Mouse (Mus musculus) midbrain, embryonic 15.5 days (tissue): ENCODE results near the gene Smim7. TPM values are rescaled to one million over a fixed set of nuclear protein-coding genes. Genes with fewer than 3 reads are reported as not detected.

Experiments used
- ATAC-seq: fragments of 200-750 bp; cut with Nextera tagmentation; replicated peaks from 2 replicates; pipeline ENCODE4 v1.8.0; 2017; ENCODE audit warnings: moderate TSS enrichment
- H3K27ac ChIP-seq: fragments of 300-500 bp; sonication (generic); 2 replicates; pipeline ENCODE4 v1.5.1; 2015; ENCODE audit warnings: mild to moderate bottlenecking, inconsistent platforms
- H3K27me3 ChIP-seq: fragments of 300-500 bp; sonication (generic); replicated peaks from 2 replicates; pipeline ENCODE4 v1.6.1; 2015; ENCODE audit warnings: inconsistent platforms
- H3K36me3 ChIP-seq: fragments of 300-500 bp; sonication (generic); replicated peaks from 2 replicates; pipeline ENCODE4 v1.6.1; 2015; ENCODE audit warnings: inconsistent platforms
- H3K4me1 ChIP-seq: fragments of 300-500 bp; sonication (generic); 2 replicates; pipeline ENCODE4 v1.6.1; 2015; ENCODE audit warnings: inconsistent platforms
- H3K4me2 ChIP-seq: fragments of 300-500 bp; sonication (generic); 2 replicates; pipeline ENCODE4 v1.6.1; 2015; ENCODE audit warnings: inconsistent platforms, mild to moderate bottlenecking, moderate library complexity
- H3K4me3 ChIP-seq: fragments of 300-500 bp; sonication (generic); 2 replicates; pipeline ENCODE4 v1.5.1; 2015; ENCODE audit warnings: mild to moderate bottlenecking, inconsistent platforms
- H3K9ac ChIP-seq: fragments of 300-500 bp; sonication (generic); 2 replicates; pipeline ENCODE4 v1.6.1; 2015; ENCODE audit warnings: mild to moderate bottlenecking, inconsistent platforms
- H3K9me3 ChIP-seq: fragments of 300-500 bp; sonication (generic); 2 replicates; pipeline ENCODE4 v1.6.1; 2016; ENCODE audit warnings: inconsistent platforms
- WGBS: fragments of 180-500 bp; shearing (Covaris S2); methylation state at CpG from one replicate; pipeline ENCODE4 v1.1.7; 2015; ENCODE audit warnings: mixed read lengths; 5-methylcytosine and 5-hydroxymethylcytosine counted together
- polyA plus RNA-seq: library from polyadenylated mRNA; unstranded; fragments of >200 nt; fragmentation: Nextera tagmentation; extraction: Ambion mirVana; gene quantifications from 2 replicates; pipeline ENCODE4 v1.2.1, GENCODE M21; 2015

Gene Smim7
- polyA plus RNA-seq, 1 experiment from 2014 or later, result 129 TPM

DNA sequence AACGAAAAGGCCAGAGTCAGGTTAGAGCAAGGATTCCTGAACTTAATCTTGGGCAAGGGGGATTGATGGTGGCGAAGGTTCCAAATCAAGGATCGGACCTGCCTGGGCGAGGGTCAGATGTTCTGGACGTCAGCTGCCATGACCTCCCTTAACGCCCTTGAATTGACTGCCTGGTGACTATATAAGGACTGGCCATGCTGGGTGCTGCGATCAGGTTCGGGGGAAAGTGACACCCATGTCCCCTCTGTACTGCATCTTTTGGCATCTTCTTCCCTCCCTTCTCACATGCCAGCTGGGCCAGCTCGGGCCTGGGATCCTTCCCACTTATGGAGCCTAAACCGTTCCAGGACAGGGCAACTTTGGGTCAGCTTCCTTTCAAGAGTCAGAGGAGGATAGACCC is 1.6 kb upstream of the Smim7 start:
- peaks cover 3% of the 10 kb centered on the region; the same call in 1 of the 2 replicates for H3K36me3 ChIP-seq
- peak overlapping the region; percentile 89; the same call in 1 of the 2 replicates for H3K27ac ChIP-seq
- peak overlapping the region; percentile 96 for H3K4me2 ChIP-seq
- H3K4me3 ChIP-seq, result peak overlapping the region; percentile 75
- peak overlapping the region; percentile 71 for H3K9ac ChIP-seq
- no peak for ATAC-seq
- H3K27me3 ChIP-seq, result no peaks in the 10 kb centered on the region
- H3K4me1 ChIP-seq, result peaks cover 42% of the 10 kb centered on the region
- WGBS, result 4% methylated on average over 10 of the region's 10 CpGs
- H3K9me3 ChIP-seq, result no peaks in the 10 kb centered on the region

DNA sequence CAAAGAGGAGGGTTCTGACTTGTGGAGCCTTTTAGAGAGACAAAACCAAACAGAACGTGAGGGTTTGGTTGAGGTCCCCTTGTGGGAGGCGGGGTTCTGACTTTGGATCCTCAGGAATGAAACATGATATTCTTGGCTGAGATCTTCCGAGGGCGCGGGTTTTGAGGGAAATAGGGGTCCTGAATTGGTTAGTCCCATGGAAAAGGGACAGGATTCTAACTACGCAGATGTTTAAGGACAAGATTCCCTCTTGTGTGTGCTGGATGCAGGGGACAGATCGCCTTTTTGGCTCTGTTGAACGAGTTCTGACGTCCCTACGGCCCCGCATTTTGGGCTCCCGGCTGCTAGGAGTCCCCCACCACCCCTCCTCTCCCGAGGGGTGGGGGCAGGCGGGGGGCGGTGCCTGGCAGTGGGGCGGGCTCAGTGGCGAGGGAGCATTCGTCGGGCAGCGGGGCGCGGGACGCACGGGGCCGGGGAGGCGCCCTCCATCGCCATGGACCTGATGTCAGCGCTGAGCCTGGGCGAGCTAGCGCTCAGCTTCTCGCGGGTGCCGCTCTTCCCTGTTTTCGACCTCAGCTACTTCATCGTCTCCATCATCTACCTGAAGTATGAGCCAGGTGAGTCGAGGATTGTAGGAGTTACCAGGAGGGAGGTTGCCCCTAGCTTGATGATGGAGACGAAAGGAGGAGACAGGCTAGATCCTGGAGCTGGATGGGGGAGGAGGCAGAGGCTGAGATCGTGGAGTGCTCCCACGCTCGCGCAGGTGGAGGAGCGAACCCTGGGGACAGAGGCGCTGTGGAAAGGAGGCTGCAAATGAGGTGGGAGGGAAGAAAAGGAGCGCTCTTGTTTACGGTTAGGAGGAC is 954 bp upstream of the Smim7 start, which contains the start of gene Tmem38a:
Gene Tmem38a (plus strand): TSS at position 445 of the 863 bp plus-strand sequence.
- peak; percentile 35 for ATAC-seq
- Histone ChIP-seq H3K36me3 (peaks cover 9% of the 10 kb centered on the region), H3K4me1 (peaks cover 42% of the 10 kb centered on the region), H3K27ac (peak within 1 kb of the TSS; percentile 89), H3K27me3 (no peaks in the 10 kb centered on the region), H3K4me2 (peak within 1 kb of the TSS; percentile 96), H3K9me3 (no peaks in the 10 kb centered on the region), H3K9ac (peak within 1 kb of the TSS; percentile 71), H3K4me3 (peak within 1 kb of the TSS; percentile 75)
- under 1% methylated on average over 45 of the region's 45 CpGs for WGBS

DNA sequence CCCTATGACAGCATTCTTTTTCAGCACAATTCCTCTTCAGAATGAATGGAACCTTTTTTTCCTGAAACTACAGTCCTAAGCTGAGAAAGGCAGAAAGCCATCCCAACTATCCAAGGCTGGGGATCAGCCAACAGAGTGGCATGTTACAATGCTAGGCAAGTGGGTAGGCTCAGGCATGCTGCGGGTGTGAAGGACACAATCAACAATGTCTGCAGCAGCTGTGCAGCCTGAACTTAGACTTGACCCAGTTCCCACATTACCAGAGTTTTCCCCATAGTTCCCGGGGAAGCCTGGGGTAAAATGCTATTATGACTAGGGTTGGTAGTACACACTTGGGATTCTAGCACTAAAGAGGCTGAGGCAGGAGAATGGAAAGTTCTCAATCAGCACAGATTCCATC is 4.9 kb downstream of the Smim7 start:
- no peak overlapping the region for H3K27ac ChIP-seq
- peaks cover 17% of the 10 kb centered on the region for H3K4me1 ChIP-seq
- 95% methylated on average over 2 of the region's 2 CpGs for WGBS
- no peaks in the 10 kb centered on the region for H3K9me3 ChIP-seq
- no peak for ATAC-seq
- no peak overlapping the region for H3K4me2 ChIP-seq
- H3K27me3 ChIP-seq, result no peaks in the 10 kb centered on the region
- H3K36me3 ChIP-seq, result peaks cover 33% of the 10 kb centered on the region
- no peak overlapping the region for H3K4me3 ChIP-seq
- no peak overlapping the region for H3K9ac ChIP-seq

DNA sequence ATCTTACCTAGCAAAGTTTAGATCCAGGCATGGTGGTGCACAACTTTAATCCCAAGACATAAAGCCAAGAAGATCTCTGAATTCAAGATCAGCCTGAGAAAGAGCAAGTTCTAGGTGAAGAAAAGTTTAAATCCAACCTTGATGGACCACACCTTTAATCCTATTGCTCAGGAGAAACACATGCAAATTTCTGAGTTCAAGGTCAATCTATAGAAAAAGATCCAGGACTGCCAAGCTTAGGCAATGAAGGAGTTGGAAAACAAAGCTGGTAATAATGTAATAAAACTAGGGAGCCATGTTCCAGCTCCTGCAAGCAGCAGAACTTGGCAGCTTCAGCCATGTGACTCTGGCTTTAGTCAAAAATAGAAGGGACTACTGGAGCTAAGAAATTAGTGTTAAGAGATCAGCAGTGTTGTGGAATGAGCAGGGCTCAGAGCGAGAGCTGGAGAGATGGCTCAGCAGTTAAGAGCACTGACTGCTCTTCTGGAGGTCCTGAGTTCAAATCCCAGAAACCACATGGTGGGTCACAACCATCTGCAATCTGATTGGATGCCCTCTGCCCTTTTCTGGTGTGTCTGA is 9.7 kb downstream of the Smim7 start:
- Histone ChIP-seq H3K9me3 (no peaks in the 10 kb centered on the region), H3K27me3 (no peaks in the 10 kb centered on the region), H3K4me2 (no peak overlapping the region), H3K4me3 (no peak overlapping the region), H3K27ac (no peak overlapping the region), H3K4me1 (no peaks in the 10 kb centered on the region), H3K36me3 (peaks cover 24% of the 10 kb centered on the region), H3K9ac (no peak overlapping the region)
- ATAC-seq, result no peak
- 76% methylated on average over 1 of the region's 1 CpGs for WGBS

DNA sequence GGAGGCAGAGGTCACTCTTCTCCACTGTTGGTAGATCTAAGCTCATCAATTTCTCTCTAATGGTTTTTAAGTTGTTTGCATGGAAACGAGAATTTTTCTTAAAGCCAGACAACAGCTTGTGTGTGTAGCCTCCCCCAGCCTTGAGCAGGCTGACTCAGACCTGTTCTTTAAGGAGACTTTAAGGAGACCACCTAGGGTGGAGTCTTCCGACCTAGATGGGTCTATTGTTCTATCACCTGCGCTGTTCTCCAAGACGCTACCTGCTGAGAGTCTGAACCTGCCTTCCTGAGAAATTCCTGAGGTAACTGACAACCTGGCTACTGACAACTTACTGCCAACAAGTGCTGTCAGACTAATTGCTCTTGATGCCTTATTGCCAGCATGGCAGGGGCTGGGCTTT is 15.1 kb downstream of the Smim7 start:
- WGBS, result 44% methylated on average over 4 of the region's 4 CpGs
- no peak for ATAC-seq
- H3K36me3 ChIP-seq, result peaks cover 12% of the 10 kb centered on the region; the same call in 1 of the 2 replicates

DNA sequence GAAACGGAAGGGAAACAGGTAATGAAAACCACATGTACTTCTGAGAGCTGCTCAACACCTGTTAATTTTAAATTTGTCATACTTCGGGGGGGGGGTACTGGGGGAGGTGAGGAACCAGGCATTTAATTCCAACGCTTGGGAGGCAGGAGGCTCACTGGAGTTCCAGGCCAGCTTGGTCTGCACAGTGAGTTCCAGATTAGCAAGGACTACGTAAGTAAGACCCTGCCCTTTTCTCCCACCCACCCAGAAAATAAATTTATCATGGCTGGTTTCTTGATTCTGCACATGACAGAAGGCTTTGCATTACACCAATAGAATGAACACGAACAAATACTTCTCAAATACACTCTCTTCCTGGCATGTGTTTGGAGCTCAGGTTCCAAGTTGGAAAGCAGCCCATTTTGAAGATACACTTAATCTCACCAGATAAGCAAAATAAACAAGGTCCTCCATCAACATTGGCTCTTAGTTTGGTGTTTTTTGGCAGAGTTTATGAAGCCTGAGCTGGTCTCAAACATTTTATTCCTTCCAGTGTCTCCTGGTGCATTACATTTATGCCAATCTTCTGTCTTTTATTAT is 21.5 kb downstream of the Smim7 start:
- no peak overlapping the region for H3K27ac ChIP-seq
- WGBS, result 23% methylated on average over 5 of the region's 5 CpGs

More for the DNA sequence above, 15.1 kb downstream of the Smim7 start:
- Histone ChIP-seq H3K9me3 (no peaks in the 10 kb centered on the region), H3K9ac (no peak overlapping the region), H3K4me2 (no peak overlapping the region), H3K4me3 (no peak overlapping the region), H3K27me3 (no peaks in the 10 kb centered on the region), H3K4me1 (peaks cover 6% of the 10 kb centered on the region; the same call in 1 of the 2 replicates), H3K27ac (no peak overlapping the region)

DNA sequence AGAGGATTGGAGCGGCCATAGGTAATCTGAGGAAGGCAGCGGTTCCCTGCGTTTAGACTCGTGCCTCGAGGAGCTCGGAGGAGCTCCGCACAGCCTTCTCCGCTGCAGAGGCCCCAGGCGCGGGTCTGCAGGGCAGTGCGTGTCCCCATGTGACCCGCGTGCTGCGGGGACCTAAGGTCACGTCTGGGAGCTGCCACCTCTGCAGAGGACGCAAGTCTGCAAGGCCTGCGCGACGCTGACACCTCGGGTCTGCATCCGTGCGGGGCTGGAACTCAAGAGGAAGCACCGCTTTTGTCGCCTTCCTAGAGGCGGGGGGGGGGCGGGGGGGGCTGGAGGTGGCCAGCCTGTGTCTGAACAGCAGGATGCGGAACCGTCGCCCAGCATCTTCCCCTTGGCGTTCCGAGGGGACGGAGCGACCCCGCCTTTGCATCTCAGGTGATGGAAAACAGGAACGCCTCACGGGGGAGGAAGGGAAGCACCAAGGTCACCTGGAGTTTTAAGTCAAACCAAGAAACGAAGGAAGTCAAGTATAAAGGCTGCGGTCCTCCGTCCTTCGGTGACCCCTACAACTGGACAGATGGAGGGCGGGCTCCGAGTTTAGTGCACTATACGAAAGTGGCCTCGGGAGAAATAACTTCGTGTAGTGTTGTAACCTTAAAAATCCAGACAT is 22.1 kb downstream of the Smim7 start:
- no peaks in the 10 kb centered on the region for H3K9me3 ChIP-seq
- 0 out of 2 replicates have a peak, but pooled peaks cover 2% of the 10 kb centered on the region for H3K36me3 ChIP-seq
- ATAC-seq, result no peak; the same call in 1 of the 2 replicates
- peaks cover 40% of the 10 kb centered on the region for H3K4me1 ChIP-seq
- H3K27me3 ChIP-seq, result no peaks in the 10 kb centered on the region
- peak overlapping the region; percentile 89 for H3K27ac ChIP-seq
- peak overlapping the region; percentile 84 for H3K4me3 ChIP-seq
- peak overlapping the region; percentile 97 for H3K4me2 ChIP-seq
- H3K9ac ChIP-seq, result peak overlapping the region; percentile 95
- under 1% methylated on average over 45 of the region's 45 CpGs for WGBS

More for the DNA sequence above, 21.5 kb downstream of the Smim7 start:
- Histone ChIP-seq H3K4me2 (peak overlapping the region; percentile 97), H3K27me3 (no peaks in the 10 kb centered on the region), H3K4me1 (peaks cover 40% of the 10 kb centered on the region), H3K9ac (peak overlapping the region; percentile 95), H3K4me3 (peak overlapping the region; percentile 84), H3K9me3 (no peaks in the 10 kb centered on the region), H3K36me3 (peaks cover 6% of the 10 kb centered on the region; the same call in 1 of the 2 replicates)
- ATAC-seq, result no peak

DNA sequence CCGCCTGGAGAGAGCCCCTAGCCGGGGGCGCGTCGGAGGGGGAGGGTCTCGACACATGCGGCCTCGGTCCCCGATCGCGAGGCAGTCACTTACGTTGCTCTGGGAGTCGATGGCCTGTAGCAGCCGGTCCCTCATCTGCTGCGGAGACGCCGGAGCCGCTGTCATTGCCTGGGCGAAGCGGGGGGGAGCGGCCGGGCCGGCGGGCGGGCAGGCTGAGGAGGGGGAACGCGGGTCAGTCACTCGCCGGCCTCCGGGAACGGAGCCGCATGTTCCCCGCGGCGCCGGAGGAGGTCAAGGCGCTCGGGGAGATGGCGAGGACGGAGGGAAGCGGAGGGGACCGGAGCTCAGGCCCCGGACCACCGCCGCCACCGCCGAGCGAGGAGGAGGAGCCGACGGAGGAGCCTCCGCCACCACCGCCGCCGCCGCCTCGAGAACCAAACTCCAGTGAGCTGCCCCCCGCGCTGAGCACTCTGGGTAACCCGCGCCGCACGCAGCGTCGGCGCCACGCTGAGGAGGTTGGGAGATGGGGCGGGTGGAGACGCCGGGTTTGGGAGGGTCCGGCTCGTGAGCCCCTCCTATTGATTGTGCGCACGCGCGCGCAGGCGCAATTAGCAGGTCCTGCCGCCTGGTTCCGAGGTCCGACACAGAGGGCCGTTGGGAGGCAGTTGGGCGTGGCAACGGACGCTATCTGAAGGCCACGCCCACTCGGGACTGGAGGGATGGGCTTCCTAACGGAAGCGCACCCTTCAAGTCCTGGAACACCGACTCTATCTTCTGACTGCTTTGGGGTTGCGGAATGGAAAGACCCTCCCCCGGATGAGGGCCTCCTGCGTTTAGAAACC is 22.9 kb downstream of the Smim7 start, which contains the start of gene Med26:
Gene Med26 (minus strand): TSS at position 469 of the 842 bp plus-strand sequence.
- WGBS, result under 1% methylated on average over 75 of the region's 92 CpGs
- H3K27me3 ChIP-seq, result no peaks in the 10 kb centered on the region

DNA sequence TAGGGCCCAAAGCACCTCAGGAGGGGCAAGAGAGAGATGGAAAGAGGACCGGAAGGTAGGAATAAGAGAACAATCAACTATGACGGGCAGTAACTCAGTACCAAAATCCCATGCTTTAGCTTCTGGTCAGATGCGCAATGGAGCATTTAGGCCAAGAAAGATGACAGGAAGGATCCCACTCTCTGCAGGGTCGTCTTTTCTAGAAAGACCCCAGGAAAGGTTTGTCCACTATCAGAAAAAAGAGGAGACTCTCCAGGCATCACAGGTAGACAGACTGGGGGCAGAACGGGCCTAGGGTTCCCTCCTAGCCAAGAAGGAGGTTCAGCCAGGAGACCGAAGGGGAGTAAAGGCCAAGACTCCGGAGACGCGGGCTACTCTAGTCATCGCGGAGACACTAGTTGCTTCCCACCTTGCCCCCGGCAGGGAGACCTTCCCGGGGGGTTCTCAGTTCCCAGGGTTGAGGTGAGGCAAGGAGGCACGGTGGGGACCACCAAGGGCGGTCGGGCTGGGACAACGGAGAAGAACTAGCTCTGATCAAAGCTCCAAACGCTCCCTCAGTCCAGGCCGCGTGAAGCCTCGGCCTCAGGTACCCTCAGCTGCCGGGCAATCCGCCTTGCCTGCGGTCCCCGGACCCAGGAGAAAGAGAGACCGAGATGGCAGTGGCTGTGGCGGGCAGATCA is 23.6 kb downstream of the Smim7 start:
- H3K9me3 ChIP-seq, result no peaks in the 10 kb centered on the region
- peak overlapping the region; percentile 95 for H3K9ac ChIP-seq
- no peaks in the 10 kb centered on the region for H3K27me3 ChIP-seq
- peaks cover 35% of the 10 kb centered on the region for H3K4me1 ChIP-seq
- no peaks in the 10 kb centered on the region for H3K36me3 ChIP-seq
- peak overlapping the region; percentile 97 for H3K4me2 ChIP-seq
- H3K4me3 ChIP-seq, result peak overlapping the region; percentile 84
- WGBS, result 2% methylated on average over 27 of the region's 27 CpGs
- peak overlapping the region; percentile 89 for H3K27ac ChIP-seq
- peak; percentile 17 for ATAC-seq

More for the DNA sequence above, 22.9 kb downstream of the Smim7 start, which contains the start of gene Med26:
- H3K4me1 ChIP-seq, result peaks cover 40% of the 10 kb centered on the region
- peak within 1 kb of the TSS; percentile 95 for H3K9ac ChIP-seq
- H3K27ac ChIP-seq, result peak within 1 kb of the TSS; percentile 89
- H3K4me3 ChIP-seq, result peak within 1 kb of the TSS; percentile 84
- H3K9me3 ChIP-seq, result no peaks in the 10 kb centered on the region
- H3K36me3 ChIP-seq, result no peaks in the 10 kb centered on the region
- peak within 1 kb of the TSS; percentile 97 for H3K4me2 ChIP-seq
- ATAC-seq, result peak; percentile 96

DNA sequence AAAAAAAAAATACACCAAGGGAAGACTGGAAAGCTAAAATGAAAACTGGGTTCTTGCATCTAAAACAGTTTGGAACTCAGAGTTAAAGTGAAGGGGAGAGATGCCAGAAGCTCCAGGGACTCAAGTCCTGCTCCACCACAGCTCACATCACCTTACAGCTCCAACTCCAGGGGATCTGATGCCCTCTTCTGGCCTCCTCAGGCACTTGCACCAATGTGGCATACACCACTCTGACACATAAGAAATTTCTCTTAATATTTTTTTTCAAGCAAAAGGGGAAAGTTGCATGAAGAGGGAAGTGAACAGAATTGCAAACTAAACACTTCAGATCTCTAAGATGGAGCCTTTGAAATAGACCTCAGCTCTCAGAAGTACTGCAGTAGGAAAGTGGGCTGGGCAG is 31.7 kb downstream of the Smim7 start:
- Histone ChIP-seq H3K27ac (no peak overlapping the region), H3K27me3 (no peaks in the 10 kb centered on the region), H3K9ac (no peak overlapping the region), H3K4me2 (no peak overlapping the region), H3K36me3 (no peaks in the 10 kb centered on the region), H3K4me3 (no peak overlapping the region), H3K4me1 (no peaks in the 10 kb centered on the region), H3K9me3 (no peaks in the 10 kb centered on the region)
- ATAC-seq, result no peak

DNA sequence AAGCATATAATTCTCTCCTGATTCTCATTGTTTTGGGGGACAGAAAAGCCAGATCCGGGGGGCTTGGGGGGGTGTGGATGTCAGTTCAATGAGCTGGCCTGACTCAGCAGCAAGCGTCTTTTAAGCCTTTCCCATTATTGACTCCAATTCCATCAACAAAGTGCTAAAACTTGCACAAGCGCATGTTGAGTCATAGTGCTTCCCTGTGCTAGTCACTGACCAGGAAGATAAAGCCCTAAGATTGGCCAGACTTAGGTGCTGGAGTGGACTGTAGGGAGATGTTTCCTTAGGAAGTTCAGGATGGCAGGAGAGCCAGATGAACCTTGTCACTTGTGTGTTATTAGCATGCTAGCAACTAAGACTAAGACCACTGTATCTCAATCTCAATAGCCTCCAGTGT is 36.0 kb downstream of the Smim7 start:
- H3K27ac ChIP-seq, result no peak overlapping the region
- no peaks in the 10 kb centered on the region for H3K36me3 ChIP-seq
- ATAC-seq, result no peak
- 99% methylated on average over 3 of the region's 3 CpGs for WGBS
- H3K4me1 ChIP-seq, result no peaks in the 10 kb centered on the region
- H3K4me2 ChIP-seq, result no peak overlapping the region
- no peaks in the 10 kb centered on the region for H3K27me3 ChIP-seq
- H3K9ac ChIP-seq, result no peak overlapping the region
- H3K9me3 ChIP-seq, result no peaks in the 10 kb centered on the region
- no peak overlapping the region for H3K4me3 ChIP-seq
